Mouse (Mus musculus) thymus, postnatal 4 days (tissue): ENCODE measurements at regions not wholly inside any gene's neighbourhood (a gene's known extent, or its start where the extent isn't known, plus 50 kb on each side); places are given as distances from the start of the nearest gene placed in this dataset.
A peak's percentile ranks its signal among the peaks of the same experiment; 100 is the strongest.

Experiments
- DNase-seq: peaks from one replicate; pipeline ENCODE4 v3.0.0; 2021

DNA sequence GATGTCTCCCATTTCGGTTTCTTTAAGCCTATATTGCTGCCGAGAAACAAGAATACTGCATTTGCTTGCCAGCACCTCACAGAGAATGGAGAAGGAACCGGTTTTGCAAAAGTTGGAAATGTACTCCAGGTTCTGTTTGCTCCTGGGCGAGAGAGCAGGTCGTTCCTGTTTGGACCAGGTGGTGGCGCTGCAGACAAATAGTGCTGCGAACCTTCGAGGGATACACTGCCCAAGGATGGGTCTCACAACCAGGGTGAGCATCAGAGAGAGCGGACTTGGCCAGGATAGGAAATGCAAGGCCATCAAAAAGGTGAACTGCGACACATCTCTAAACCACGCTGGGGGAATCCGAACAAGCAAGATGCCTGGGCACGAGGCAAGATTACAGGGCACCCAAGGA is 54.0 kb upstream of the Ets2 start:
- peak; percentile 91 for DNase-seq

DNA sequence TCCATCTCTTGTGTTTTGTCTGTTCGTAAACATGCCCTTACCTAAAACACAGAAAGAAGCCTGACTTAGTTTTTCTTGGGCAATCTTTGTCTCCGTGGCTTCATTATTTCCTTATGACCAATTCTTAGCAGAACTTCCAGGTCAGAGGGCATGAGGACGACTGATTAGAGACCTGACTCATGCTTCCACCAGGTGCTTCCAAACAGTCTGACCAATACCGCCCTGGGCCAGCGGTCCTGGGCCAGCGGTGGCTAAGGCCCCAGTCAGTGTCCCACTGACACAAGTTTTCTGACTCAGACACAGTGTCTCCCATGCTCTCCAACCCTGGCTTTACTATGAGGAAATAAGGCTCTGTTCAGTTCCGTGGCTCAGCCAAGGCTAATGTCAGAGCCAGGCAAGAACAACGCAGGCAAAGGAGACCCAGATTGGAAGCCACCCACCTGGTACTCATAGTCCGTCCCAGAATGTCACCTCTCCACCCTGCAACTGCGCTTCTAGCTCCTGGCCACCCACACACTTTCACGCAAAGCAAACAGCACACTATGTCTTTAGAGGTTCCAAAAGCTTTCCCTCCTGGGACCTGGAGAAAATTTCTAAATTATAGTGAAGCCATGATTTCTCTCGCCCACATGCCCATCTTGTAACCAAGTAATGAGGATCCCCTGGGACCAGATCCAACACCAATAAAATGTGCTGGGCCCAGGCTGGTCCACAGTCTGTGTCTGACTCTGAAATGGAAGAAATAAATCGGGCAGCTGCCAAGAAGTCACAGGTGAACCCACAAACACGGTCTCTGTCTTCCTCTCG is 56.6 kb upstream of the Erg start:
- no peak for DNase-seq

DNA sequence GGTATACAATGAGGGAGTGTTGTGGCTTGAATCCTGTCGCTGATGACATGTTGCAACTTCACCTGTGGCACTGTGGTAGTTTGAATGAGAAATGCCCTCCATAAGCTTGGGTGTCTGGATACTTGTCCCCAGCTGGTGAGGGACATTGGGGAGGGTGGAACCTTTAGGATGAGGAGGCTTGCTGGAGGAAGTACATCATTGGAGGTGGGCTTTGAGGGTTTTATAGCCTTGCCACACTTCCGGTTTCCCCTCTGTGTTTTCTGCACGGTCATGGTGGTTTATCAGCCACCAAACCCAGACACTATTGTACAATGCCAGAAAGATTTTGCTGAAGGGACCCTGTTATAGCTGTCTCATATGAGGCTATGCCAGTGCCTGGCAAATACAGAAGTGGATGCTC is 54.3 kb upstream of the Erg start:
- no peak for DNase-seq

DNA sequence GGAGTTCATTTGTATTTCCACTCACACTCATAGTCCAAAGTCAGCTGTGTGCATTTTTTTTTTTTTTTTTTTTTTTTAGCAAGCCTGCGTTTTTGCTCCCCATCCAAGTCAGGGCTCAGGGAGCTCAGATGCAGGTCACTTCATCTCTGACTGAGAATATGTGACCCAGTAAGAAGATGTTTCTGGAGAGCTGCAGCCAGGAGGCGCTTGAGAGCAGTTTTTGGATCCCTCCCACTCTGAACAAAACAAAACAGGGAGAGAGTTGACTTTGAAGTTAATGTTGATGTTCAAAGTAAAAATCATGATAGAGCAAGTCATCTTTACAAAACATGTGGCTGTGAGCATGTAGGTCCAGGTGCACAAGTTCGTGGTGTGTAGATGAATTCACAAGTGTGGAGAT is 53.3 kb upstream of the Erg start:
- DNase-seq, result peak; percentile 74

DNA sequence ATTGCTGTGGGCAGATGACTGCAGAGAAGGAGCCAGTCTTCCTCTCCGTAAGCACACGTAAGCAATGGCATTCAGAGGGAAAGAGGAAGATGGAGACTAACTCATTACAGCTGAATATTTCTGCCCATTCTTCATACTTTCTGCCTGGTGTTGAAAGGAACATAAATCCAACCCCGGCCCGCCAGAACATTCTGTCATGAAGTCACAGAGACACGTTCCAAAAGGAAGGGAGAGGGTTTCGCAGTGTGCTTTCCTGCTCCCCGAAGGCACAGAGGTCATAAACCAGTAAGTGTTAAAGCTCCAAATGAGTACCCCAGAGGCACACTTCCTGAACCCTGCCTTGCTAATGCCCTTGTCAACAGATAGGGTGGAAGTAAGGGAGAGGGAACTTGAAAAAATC is 51.5 kb upstream of the Erg start:
- no peak for DNase-seq

DNA sequence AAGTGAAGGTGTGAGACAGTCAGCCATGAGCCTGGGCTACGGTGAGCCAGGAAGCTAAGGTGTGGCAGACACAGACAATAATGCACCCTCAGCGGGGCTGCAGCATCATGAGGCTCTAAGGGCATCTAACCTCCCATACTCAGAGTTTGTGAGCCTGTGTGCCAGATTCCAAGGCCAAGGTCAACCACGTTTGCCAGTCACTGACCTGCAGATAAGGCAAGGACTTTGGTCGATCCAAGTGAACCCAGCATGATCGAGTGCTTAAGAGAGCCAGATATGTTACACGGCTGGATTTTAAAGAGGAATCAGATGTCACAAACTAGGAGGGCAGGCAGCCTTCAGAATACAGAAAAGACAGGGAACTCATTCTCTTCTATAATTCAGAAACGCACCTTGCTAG is 50.2 kb upstream of the Erg start:
- DNase-seq, result no peak
